Mouse (Mus musculus) embryo, embryonic 11.5 days (tissue): Measurements from ENCODE around the gene Rabl2.

Source experiments
- DNase-seq: peaks from one replicate; pipeline ENCODE4 v3.0.0-alpha.2; 2012; ENCODE audit warnings: low read depth, low spot score

Gene Rabl2

DNA sequence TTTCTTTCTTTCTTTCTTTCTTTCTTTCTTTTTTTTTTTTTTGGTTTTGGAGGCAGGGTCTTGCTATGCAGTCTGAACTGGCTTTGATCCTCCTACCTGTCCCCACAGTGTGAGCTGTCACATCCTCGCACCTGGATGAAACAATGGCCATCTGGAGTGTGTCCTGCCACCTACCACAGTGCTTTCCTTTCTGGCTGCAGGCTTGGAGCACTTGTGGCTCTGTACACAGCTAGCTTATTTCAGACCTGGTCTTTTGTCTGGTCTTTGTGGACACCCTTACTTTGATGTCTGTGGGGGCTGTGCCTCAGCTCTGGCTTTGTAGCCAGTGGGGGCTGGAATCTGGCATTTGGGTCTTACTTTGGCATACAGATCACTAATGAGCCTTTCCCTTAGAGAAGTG lies 40.0 kb downstream of the Rabl2 start:
- DNase-seq = no peak

GRCm38 (mm10) chr15:89550506-89550905 lies 41.2 kb downstream of the Rabl2 start:
- no peak for DNase-seq

DNA sequence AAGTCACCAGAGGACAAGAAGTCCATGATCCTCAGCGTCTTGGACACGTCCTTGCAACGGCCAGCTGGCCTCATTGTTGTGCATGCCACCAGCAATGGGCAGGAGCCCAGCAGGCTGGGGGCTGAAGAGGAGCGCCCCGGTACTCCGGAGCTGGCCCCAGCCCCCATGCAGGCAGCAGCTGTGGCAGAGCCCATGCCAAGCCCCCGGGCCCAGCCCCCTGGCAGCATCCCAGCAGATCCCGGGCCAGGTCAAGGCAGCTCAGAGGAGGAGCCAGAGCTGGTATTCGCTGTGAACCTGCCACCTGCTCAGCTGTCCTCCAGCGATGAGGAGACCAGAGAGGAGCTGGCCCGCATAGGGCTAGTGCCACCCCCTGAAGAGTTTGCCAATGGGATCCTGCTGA lies 42.9 kb downstream of the Rabl2 start:
- DNase-seq = no peak

DNA sequence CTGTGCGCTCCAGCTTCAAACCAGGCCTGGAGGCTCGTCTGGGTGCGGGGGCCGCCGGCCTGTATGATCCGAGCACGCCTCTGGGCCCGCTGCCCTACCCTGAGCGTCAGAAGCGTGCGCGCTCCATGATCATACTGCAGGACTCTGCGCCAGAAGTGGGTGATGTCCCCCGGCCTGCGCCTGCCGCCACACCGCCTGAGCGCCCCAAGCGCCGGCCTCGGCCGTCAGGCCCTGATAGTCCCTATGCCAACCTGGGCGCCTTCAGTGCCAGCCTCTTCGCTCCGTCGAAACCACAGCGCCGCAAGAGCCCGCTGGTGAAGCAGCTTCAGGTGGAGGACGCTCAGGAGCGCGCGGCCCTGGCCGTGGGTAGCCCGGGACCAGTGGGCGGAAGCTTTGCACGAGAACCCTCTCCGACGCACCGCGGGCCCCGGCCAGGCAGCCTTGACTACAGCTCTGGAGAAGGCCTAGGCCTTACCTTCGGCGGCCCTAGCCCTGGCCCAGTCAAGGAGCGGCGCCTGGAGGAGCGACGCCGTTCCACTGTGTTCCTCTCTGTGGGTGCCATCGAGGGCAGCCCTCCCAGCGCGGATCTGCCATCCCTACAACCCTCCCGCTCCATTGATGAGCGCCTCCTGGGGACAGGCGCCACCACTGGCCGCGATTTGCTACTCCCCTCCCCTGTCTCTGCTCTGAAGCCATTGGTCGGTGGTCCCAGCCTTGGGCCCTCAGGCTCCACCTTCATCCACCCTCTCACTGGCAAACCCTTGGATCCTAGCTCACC lies 43.7 kb downstream of the Rabl2 start:
- DNase-seq = peak; percentile 31

DNA sequence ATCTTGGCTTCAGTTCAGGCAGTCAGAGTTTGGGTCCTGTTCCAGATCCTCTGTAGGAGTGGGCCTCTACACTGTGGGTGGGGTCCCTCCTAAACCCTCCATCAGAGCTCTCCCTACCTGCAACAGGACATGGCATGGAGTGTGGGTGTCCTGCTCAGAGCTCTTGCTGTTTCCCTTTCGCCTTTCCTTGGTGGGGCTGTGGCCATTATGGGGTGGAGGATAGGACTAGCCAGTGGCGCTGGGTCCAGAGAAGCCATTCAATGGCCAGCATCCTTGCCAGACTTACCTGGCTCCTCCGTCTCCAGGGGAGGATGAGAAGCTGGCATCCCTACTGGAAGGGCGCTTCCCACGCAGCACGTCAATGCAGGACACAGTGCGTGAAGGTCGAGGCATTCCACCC lies 44.4 kb downstream of the Rabl2 start:
- no peak for DNase-seq

DNA sequence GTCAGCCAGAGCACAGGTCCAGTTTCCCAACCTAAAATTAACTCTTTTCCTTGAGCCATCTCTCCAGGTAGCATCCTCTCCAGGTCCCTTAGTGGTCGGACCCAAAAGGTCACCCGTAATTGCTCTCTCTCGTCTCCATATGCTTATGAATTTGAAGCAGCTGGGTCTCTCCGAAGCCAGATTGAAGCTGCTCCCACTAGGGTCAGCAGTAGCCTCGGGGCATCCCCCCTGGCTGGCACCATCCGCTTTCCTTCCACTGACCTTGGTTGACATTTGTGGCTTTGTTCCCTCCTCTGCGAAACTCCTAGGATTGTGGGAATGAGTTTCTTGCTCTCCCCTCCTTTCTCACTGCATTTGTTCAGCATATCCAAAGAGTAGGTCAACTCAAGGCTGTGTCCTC lies 47.6 kb downstream of the Rabl2 start:
- DNase-seq = no peak

- DNase-seq = no peak
Observed at GRCm38 (mm10) chr15:89533843-89534207, 57.9 kb downstream of the Rabl2 start.

- no peak for DNase-seq
Observed at GRCm38 (mm10) chr15:89532924-89533842, 58.5 kb downstream of the Rabl2 start.
